Mouse (Mus musculus): Measurements from ENCODE around the gene Stk38l. TPM values are rescaled to one million over a fixed set of nuclear protein-coding genes. Genes with fewer than 3 reads are reported as not detected.

Gene Stk38l
- polyA plus RNA-seq (2014; fragmentation: Illumina TruSeq; extraction: RNeasy Lipid Tissue Mini Kit (QIAGEN cat#74804); ENCODE audit: low replicate concordance): 14.0 TPM

GRCm38 (mm10) chr6:146724581-146725383 is at the start of gene Stk38l:
Gene Stk38l (plus strand): TSS chr6:146724995.

DNA sequence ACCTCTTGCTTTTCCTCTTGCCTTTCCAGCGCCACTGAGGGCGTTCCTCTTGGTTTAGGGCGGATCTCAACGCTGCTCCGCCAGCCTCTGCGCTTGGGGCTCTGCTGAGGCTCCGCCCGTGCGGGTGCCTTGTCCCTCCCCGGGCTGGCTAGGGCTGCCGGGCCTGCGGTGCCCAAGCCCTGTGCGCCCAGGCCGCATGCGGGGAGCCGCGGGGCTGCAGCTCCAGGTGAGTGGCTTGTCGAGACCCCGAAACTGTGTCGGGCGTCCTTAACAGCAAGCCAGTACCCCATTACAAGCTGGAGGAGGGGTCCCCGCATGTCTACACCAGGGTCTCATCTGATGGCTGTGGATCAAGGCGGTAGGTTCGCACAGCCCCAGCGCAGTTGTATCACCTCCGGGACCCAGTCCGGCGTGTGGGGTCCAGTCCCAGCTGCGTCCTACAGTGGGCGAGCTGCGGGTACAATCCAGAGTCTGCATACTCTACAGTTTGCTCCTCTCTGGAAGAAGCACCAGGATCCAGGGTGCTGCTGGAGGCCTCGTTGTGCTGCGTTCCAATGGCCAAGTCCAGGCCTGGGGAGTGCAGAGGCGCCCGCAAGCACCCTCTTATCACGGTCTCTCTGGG is 71.2 kb downstream of the Stk38l start, which contains the start of gene Arntl2:
Gene Arntl2, plus strand, starts transcription at position 132 of the 622 bp plus-strand sequence.

Other genes with a start within 250 kb of the Stk38l start
- gene Itpr2, start 222.8 kb upstream of the Stk38l start, polyA plus RNA-seq (2014; fragmentation: Illumina TruSeq; extraction: RNeasy Lipid Tissue Mini Kit (QIAGEN cat#74804); ENCODE audit: low replicate concordance): 3.3 TPM
- gene Fgfr1op2, start 147.8 kb upstream of the Stk38l start, polyA plus RNA-seq (2014; fragmentation: Illumina TruSeq; extraction: RNeasy Lipid Tissue Mini Kit (QIAGEN cat#74804); ENCODE audit: low replicate concordance): 170 TPM
- 80.4 TPM for gene Ints13, start 147.2 kb upstream of the Stk38l start, polyA plus RNA-seq (2014; fragmentation: Illumina TruSeq; extraction: RNeasy Lipid Tissue Mini Kit (QIAGEN cat#74804); ENCODE audit: low replicate concordance)
- 139 TPM for gene Med21, start 82.4 kb upstream of the Stk38l start, polyA plus RNA-seq (2014; fragmentation: Illumina TruSeq; extraction: RNeasy Lipid Tissue Mini Kit (QIAGEN cat#74804); ENCODE audit: low replicate concordance)
- gene Tm7sf3, start 82.2 kb upstream of the Stk38l start, polyA plus RNA-seq (2014; fragmentation: Illumina TruSeq; extraction: RNeasy Lipid Tissue Mini Kit (QIAGEN cat#74804); ENCODE audit: low replicate concordance): 36.3 TPM
- gene Arntl2, start 71.1 kb downstream of the Stk38l start, polyA plus RNA-seq (2014; fragmentation: Illumina TruSeq; extraction: RNeasy Lipid Tissue Mini Kit (QIAGEN cat#74804); ENCODE audit: low replicate concordance): 0.74 TPM
- not detected for gene Smco2, start 125.1 kb downstream of the Stk38l start, polyA plus RNA-seq (2014; fragmentation: Illumina TruSeq; extraction: RNeasy Lipid Tissue Mini Kit (QIAGEN cat#74804); ENCODE audit: low replicate concordance)
- gene Ppfibp1, start 163.5 kb downstream of the Stk38l start, polyA plus RNA-seq (2014; fragmentation: Illumina TruSeq; extraction: RNeasy Lipid Tissue Mini Kit (QIAGEN cat#74804); ENCODE audit: low replicate concordance): 19.3 TPM
- not detected for gene 1700034J05Rik, start 229.4 kb downstream of the Stk38l start, polyA plus RNA-seq (2014; fragmentation: Illumina TruSeq; extraction: RNeasy Lipid Tissue Mini Kit (QIAGEN cat#74804); ENCODE audit: low replicate concordance)